Mouse (Mus musculus): Measurements from ENCODE around the gene Stambpl1.

DNA sequence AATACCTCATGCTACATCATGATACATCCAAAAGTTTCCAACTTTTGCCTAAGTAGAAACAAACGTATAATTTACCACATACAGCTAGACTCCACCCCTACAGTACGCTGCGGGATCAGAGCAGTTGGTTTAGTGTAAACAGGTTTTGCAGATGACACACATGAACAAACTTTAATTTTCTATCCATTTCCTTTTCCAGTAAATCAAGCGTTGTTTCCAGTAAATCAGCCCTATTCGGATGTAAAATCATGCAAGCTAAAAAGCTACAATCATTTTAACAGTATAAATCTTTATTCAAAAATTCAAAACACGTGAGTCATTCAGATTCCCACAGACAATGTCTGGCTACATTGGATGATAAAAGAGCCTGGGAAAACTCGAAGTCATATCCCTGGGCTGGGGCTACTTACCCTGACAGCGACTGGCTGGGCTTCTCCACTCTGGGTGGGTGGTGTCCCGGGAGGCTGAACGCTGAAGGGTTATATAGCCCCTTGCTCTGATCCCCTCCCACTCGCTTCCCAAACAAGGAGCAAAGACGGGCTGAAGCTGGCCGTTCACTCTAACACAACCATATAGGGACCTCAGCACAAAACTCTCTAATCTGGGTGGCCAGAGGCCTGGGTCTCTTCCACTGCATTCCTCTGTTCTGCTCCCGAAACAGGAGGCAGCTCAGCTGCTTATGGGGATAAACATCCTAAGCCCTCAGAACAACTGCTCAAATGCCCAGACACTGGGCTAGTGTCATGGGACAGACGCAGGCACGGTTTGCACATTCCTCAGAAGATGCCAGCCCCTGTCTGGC lies 63.1 kb downstream of the Stambpl1 start, which contains the start of gene Acta2:
- TF ChIP-seq CTCF (conservative IDR thresholded peaks at IDR 0.05; ENCODE audit: insufficient read depth, insufficient read length, low read depth, low read length) (no peak), POLR2A (IDR thresholded peaks at IDR 0.05; ENCODE audit: low read depth, low read length) (no peak)
